In genomic region chr19:46971051-46971689, GRCm38 (mm10) we compare ENCODE assay signal across 12 mouse cellular contexts. TPM values are rescaled to one million over a fixed set of nuclear protein-coding genes. Genes with fewer than 3 reads are reported as not detected.
DNase-seq lines count a peak whose midpoint lies in the region; ATAC-seq and TF ChIP-seq lines count a peak whose summit lies in the region.
"Had no signal": no experiment of that assay in that cellular context is flagged by ENCODE, and none has a peak within 500 bp of the region (broad histone marks: within the 10 kb centered on the region; RNA-seq: fewer than 3 reads in every experiment).

No protein-coding gene starts in this region.

- intact Hi-C loops in gastrocnemius, postnatal 36 days (cut with DNase I): no loop called here

- no peak overlapping the region for H3K4me3 ChIP-seq in intestine, embryonic 16.5 days (ENCODE audit: low read length)
- H3K4me3 ChIP-seq in intestine, postnatal 0 days (ENCODE audit: low read depth, low read length): no peak overlapping the region
- H3K4me3 ChIP-seq in embryonic facial prominence, embryonic 10.5 days: no peak overlapping the region
- no peak overlapping the region for H3K4me3 ChIP-seq in hindbrain, embryonic 16.5 days (ENCODE audit: low read length)
- no peak overlapping the region for H3K4me3 ChIP-seq in neural tube, embryonic 13.5 days
- H3K4me3 ChIP-seq: limb, embryonic 15.5 days had no signal

- no peaks in the 10 kb centered on the region for H3K9me3 ChIP-seq in intestine, embryonic 16.5 days (ENCODE audit: control insufficient read depth, low read length)
- no peaks in the 10 kb centered on the region for H3K9me3 ChIP-seq in intestine, postnatal 0 days (ENCODE audit: control insufficient read depth)
- H3K9me3 ChIP-seq in embryonic facial prominence, embryonic 10.5 days: no peaks in the 10 kb centered on the region
- no peaks in the 10 kb centered on the region for H3K9me3 ChIP-seq in hindbrain, embryonic 16.5 days (ENCODE audit: control insufficient read depth, low read length)
- H3K9me3 ChIP-seq in neural tube, embryonic 13.5 days: no peaks in the 10 kb centered on the region
- H3K9me3 ChIP-seq: limb, embryonic 15.5 days had no signal

- H3K4me2 ChIP-seq in intestine, embryonic 16.5 days (ENCODE audit: low read depth, low read length): no peak overlapping the region
- H3K4me2 ChIP-seq in intestine, postnatal 0 days (replicated peaks; ENCODE audit: low read depth): no peak overlapping the region
- peak overlapping the region; percentile 20; the same call in 1 of the 2 replicates for H3K4me2 ChIP-seq in hindbrain, embryonic 16.5 days (ENCODE audit: low read length)
- H3K4me2 ChIP-seq in neural tube, embryonic 13.5 days: no peak overlapping the region
- H3K4me2 ChIP-seq: limb, embryonic 15.5 days had no signal

- peak overlapping the region; percentile 36; the same call in 1 of the 2 replicates for H3K27ac ChIP-seq in intestine, embryonic 16.5 days (ENCODE audit: low read length)
- no peak overlapping the region for H3K27ac ChIP-seq in intestine, postnatal 0 days (ENCODE audit: low read depth, low read length)
- H3K27ac ChIP-seq in embryonic facial prominence, embryonic 10.5 days (replicated peaks): peak overlapping the region; percentile 71
- H3K27ac ChIP-seq in hindbrain, embryonic 16.5 days (ENCODE audit: low read depth, low read length): peak overlapping the region; percentile 80
- peak overlapping the region; percentile 90 for H3K27ac ChIP-seq in neural tube, embryonic 13.5 days (replicated peaks)
- H3K27ac ChIP-seq: limb, embryonic 15.5 days had no signal

- peaks cover 3% of the 10 kb centered on the region; the same call in 1 of the 2 replicates for H3K4me1 ChIP-seq in intestine, embryonic 16.5 days (ENCODE audit: control insufficient read depth, insufficient read depth, low read length)
- no peaks in the 10 kb centered on the region; the same call in 1 of the 2 replicates for H3K4me1 ChIP-seq in intestine, postnatal 0 days (replicated peaks; ENCODE audit: control insufficient read depth, insufficient read depth, low read length)
- H3K4me1 ChIP-seq in embryonic facial prominence, embryonic 10.5 days: peaks cover 34% of the 10 kb centered on the region
- H3K4me1 ChIP-seq in hindbrain, embryonic 16.5 days (ENCODE audit: control insufficient read depth, insufficient read depth, low read depth, low read length): peaks cover 21% of the 10 kb centered on the region
- peaks cover 16% of the 10 kb centered on the region for H3K4me1 ChIP-seq in neural tube, embryonic 13.5 days (replicated peaks)

- no peak overlapping the region for H3K9ac ChIP-seq in intestine, embryonic 16.5 days (ENCODE audit: low read depth, low read length)
- no peak overlapping the region for H3K9ac ChIP-seq in intestine, postnatal 0 days (ENCODE audit: low read depth, low read length)
- peak overlapping the region; percentile 47; the same call in 1 of the 2 replicates for H3K9ac ChIP-seq in hindbrain, embryonic 16.5 days (ENCODE audit: low read depth, low read length)
- peak overlapping the region; percentile 18 for H3K9ac ChIP-seq in neural tube, embryonic 13.5 days
- H3K9ac ChIP-seq: limb, embryonic 15.5 days had no signal

- no peak for TF ChIP-seq CTCF in intestine, postnatal 0 days (IDR thresholded peaks at IDR 0.05; ENCODE audit: low read depth)

- 0 out of 2 replicates have a peak, but pooled peaks have one; percentile 55 for ATAC-seq in intestine, embryonic 16.5 days
- ATAC-seq in intestine, postnatal 0 days: no peak
- ATAC-seq in hindbrain, embryonic 16.5 days: peak; percentile 60
- peak; percentile 60; the same call in 1 of the 2 replicates for ATAC-seq in neural tube, embryonic 13.5 days (ENCODE audit: low read depth)
- no peak for ATAC-seq in megakaryocyte, adult 5-6 weeks (ENCODE audit: poor library complexity, severe bottlenecking)

- H3K36me3 ChIP-seq in intestine, embryonic 16.5 days (ENCODE audit: control insufficient read depth, insufficient read depth, low read length): no peaks in the 10 kb centered on the region
- no peaks in the 10 kb centered on the region for H3K36me3 ChIP-seq in intestine, postnatal 0 days (ENCODE audit: control insufficient read depth, insufficient read depth)
- H3K36me3 ChIP-seq in embryonic facial prominence, embryonic 10.5 days (replicated peaks): no peaks in the 10 kb centered on the region
- no peaks in the 10 kb centered on the region for H3K36me3 ChIP-seq in hindbrain, embryonic 16.5 days (ENCODE audit: control insufficient read depth, insufficient read depth, low read length)
- no peaks in the 10 kb centered on the region for H3K36me3 ChIP-seq in neural tube, embryonic 13.5 days
- H3K36me3 ChIP-seq: limb, embryonic 15.5 days had no signal

- no peak for DNase-seq in embryonic facial prominence, embryonic 10.5 days (ENCODE audit: low spot score)
- DNase-seq in kidney, postnatal 4 days: no peak
- DNase-seq in gastrocnemius, postnatal 36 days: no peak
- DNase-seq: adrenal gland, postnatal 10 days; kidney, adult 2 months had no signal

- 51% methylated on average over 8 of the region's 8 CpGs for WGBS in intestine, embryonic 16.5 days
- WGBS in intestine, postnatal 0 days: 58% methylated on average over 8 of the region's 8 CpGs
- WGBS in embryonic facial prominence, embryonic 10.5 days: 65% methylated on average over 8 of the region's 8 CpGs
- WGBS in hindbrain, embryonic 16.5 days: 20% methylated on average over 8 of the region's 8 CpGs
- 25% methylated on average over 8 of the region's 8 CpGs for WGBS in neural tube, embryonic 13.5 days

- H3K27me3 ChIP-seq in intestine, embryonic 16.5 days (replicated peaks; ENCODE audit: control insufficient read depth, insufficient read depth, low read length): no peaks in the 10 kb centered on the region
- H3K27me3 ChIP-seq in intestine, postnatal 0 days (replicated peaks; ENCODE audit: control insufficient read depth, insufficient read depth, low read length): no peaks in the 10 kb centered on the region
- no peaks in the 10 kb centered on the region for H3K27me3 ChIP-seq in embryonic facial prominence, embryonic 10.5 days (replicated peaks; ENCODE audit: low read depth, poor library complexity, severe bottlenecking)
- H3K27me3 ChIP-seq in hindbrain, embryonic 16.5 days (replicated peaks; ENCODE audit: control insufficient read depth, insufficient read depth, low read length): no peaks in the 10 kb centered on the region
- H3K27me3 ChIP-seq in neural tube, embryonic 13.5 days: no peaks in the 10 kb centered on the region
- H3K27me3 ChIP-seq: CH12.LX; limb, embryonic 15.5 days had no signal

RNA-seq across cellular contexts. Expression of gene Ina, which starts 43.3 kb away (rescaled TPM):
- 5.6 and 7.9 TPM in 2 replicates for polyA plus RNA-seq in intestine, embryonic 16.5 days (2015; fragmentation: Nextera tagmentation; extraction: Ambion mirVana)
- polyA plus RNA-seq in intestine, postnatal 0 days (2015; fragmentation: Nextera tagmentation; extraction: Ambion mirVana): 4.1 and 4.7 TPM in 2 replicates
- polyA plus RNA-seq in embryonic facial prominence, embryonic 10.5 days (2016; fragmentation: Nextera tagmentation; extraction: Ambion mirVana): 24.3 and 28.3 TPM in 2 replicates
- 413 and 454 TPM in 2 replicates for polyA plus RNA-seq in hindbrain, embryonic 16.5 days (2015; fragmentation: Nextera tagmentation; extraction: Ambion mirVana)
- 680 and 687 TPM in 2 replicates for polyA plus RNA-seq in neural tube, embryonic 13.5 days (2015; fragmentation: Nextera tagmentation; extraction: Ambion mirVana)
- total RNA-seq in gastrocnemius, postnatal 36 days (2021): not detected
- not detected in 2 replicates for total RNA-seq in megakaryocyte, adult 5-6 weeks (2015)
- total RNA-seq in megakaryocyte, adult 5-6 weeks (2017): not detected in 2 replicates
- total RNA-seq: CH12.LX had no signal

RNA-seq across cellular contexts. Expression of gene Nt5c2, which starts 43.8 kb away (rescaled TPM):
- 37.6 and 45.3 TPM in 2 replicates for polyA plus RNA-seq in intestine, embryonic 16.5 days (2015; fragmentation: Nextera tagmentation; extraction: Ambion mirVana)
- polyA plus RNA-seq in intestine, postnatal 0 days (2015; fragmentation: Nextera tagmentation; extraction: Ambion mirVana): 22.0 and 23.0 TPM in 2 replicates
- polyA plus RNA-seq in embryonic facial prominence, embryonic 10.5 days (2016; fragmentation: Nextera tagmentation; extraction: Ambion mirVana): 73.7 and 74.1 TPM in 2 replicates
- 77.6 and 80.6 TPM in 2 replicates for polyA plus RNA-seq in hindbrain, embryonic 16.5 days (2015; fragmentation: Nextera tagmentation; extraction: Ambion mirVana)
- 81.7 and 85.0 TPM in 2 replicates for polyA plus RNA-seq in neural tube, embryonic 13.5 days (2015; fragmentation: Nextera tagmentation; extraction: Ambion mirVana)
- 10 to 100 TPM in 1 of 2 experiments, 1 to 10 TPM in 1; 6.3 to 10.2 TPM for total RNA-seq in gastrocnemius, postnatal 36 days (2021)
- total RNA-seq in megakaryocyte, adult 5-6 weeks (2015): 32.5 and 36.1 TPM in 2 replicates
- total RNA-seq in megakaryocyte, adult 5-6 weeks (2017): 42.1 and 43.6 TPM in 2 replicates

Comparison
In these comparisons a context has a peak if more than half of its experiments do, and no peak if none do; other contexts are left out.
1. ATAC-seq: peak in intestine, embryonic 16.5 days (single experiment), hindbrain, embryonic 16.5 days (single experiment) and neural tube, embryonic 13.5 days (single experiment); none in intestine, postnatal 0 days (single experiment) and megakaryocyte, adult 5-6 weeks (single experiment).
2. H3K9ac ChIP-seq: peak in hindbrain, embryonic 16.5 days (single experiment) and neural tube, embryonic 13.5 days (single experiment); none in intestine, embryonic 16.5 days (single experiment) and intestine, postnatal 0 days (single experiment).
3. RNA of gene Ina, which starts 43.3 kb away (polyA plus RNA-seq): 680 to 687 TPM in neural tube, embryonic 13.5 days and 413 to 454 TPM in hindbrain, embryonic 16.5 days; 24.3 to 28.3 TPM in embryonic facial prominence, embryonic 10.5 days, 5.6 to 7.9 TPM in intestine, embryonic 16.5 days and 4.1 to 4.7 TPM in intestine, postnatal 0 days; every median in the first group is over 10 times any median in the second.